Mouse (Mus musculus) forebrain, embryonic 14.5 days (tissue): Measurements from ENCODE around the gene Tmem189. TPM values are rescaled to one million over a fixed set of nuclear protein-coding genes. Genes with fewer than 3 reads are reported as not detected.

Experiments
- ATAC-seq: fragments of 200-750 bp; cut with Nextera tagmentation; 2 replicates; pipeline ENCODE4 v1.8.0; 2017; ENCODE audit warnings: mild to moderate bottlenecking, moderate library complexity
- DNase-seq: peaks from one replicate; pipeline ENCODE4 v3.0.0-alpha.2; 2015; ENCODE audit warnings: low spot score
- H3K27ac ChIP-seq: fragments of 300-500 bp; sonication (generic); 2 replicates; pipeline ENCODE4 v1.5.1; 2014; ENCODE audit warnings: low read depth, mild to moderate bottlenecking, control low read depth, low read length, moderate library complexity
- H3K27me3 ChIP-seq: fragments of 300-500 bp; sonication (generic); replicated peaks from 2 replicates; pipeline ENCODE4 v1.6.1; 2014; ENCODE audit warnings: low read length, control low read depth, mixed read lengths; ENCODE audit not compliant: control insufficient read depth, insufficient read depth
- H3K36me3 ChIP-seq: fragments of 300-500 bp; sonication (generic); 2 replicates; pipeline ENCODE4 v1.6.1; 2014; ENCODE audit warnings: low read length, control low read depth; ENCODE audit not compliant: control insufficient read depth, insufficient read depth
- H3K4me1 ChIP-seq: fragments of 300-500 bp; sonication (generic); 2 replicates; pipeline ENCODE4 v1.6.1; 2014; ENCODE audit warnings: antibody characterized with exemption, low read length, control low read depth; ENCODE audit not compliant: control insufficient read depth, insufficient read depth
- H3K4me2 ChIP-seq: fragments of 300-500 bp; sonication (generic); 2 replicates; pipeline ENCODE4 v1.6.1; 2014; ENCODE audit warnings: mild to moderate bottlenecking, control low read depth, low read length
- H3K4me3 ChIP-seq: fragments of 300-500 bp; sonication (generic); 2 replicates; pipeline ENCODE4 v1.5.1; 2014; ENCODE audit warnings: low read depth, low read length, control low read depth
- H3K9ac ChIP-seq: fragments of 300-500 bp; sonication (generic); 2 replicates; pipeline ENCODE4 v1.6.1; 2014; ENCODE audit warnings: mild to moderate bottlenecking, low read length, control low read depth, moderate library complexity
- H3K9me3 ChIP-seq: fragments of 300-500 bp; sonication (generic); replicated peaks from 2 replicates; pipeline ENCODE4 v1.6.1; 2016; ENCODE audit warnings: low read length, control low read depth, mixed read lengths; ENCODE audit not compliant: control insufficient read depth
- WGBS: fragments of 180-500 bp; shearing (Covaris S2); extraction: QIAGEN DNeasy Blood & Tissue Kit; methylation state at CpG from one replicate; pipeline ENCODE4 v1.1.7; 2014; 5-methylcytosine and 5-hydroxymethylcytosine counted together
- polyA plus RNA-seq: library from polyadenylated mRNA; unstranded; fragments of >200 nt; fragmentation: Nextera tagmentation; extraction: Ambion mirVana; gene quantifications from 2 replicates; pipeline ENCODE4 v1.2.1, GENCODE M21; 2014

Tmem189 gene
- polyA plus RNA-seq, 1 experiment from 2014 or later, result 21.3 TPM

- Histone ChIP-seq H3K9me3 (no peaks in the 10 kb centered on the region), H3K9ac (no peak overlapping the region), H3K4me3 (peak overlapping the region; percentile 60; the same call in 1 of the 2 replicates), H3K27ac (no peak overlapping the region), H3K36me3 (no peaks in the 10 kb centered on the region), H3K4me2 (peak overlapping the region; percentile 93), H3K27me3 (peaks cover 29% of the 10 kb centered on the region), H3K4me1 (peaks cover 8% of the 10 kb centered on the region)
- no peak for DNase-seq
- 19% methylated on average over 12 of the region's 12 CpGs for WGBS
- peak; percentile 36 for ATAC-seq
These were observed 1.5 kb downstream of the Tmem189 start for GRCm38 (mm10) chr2:167688126-167688497.

GRCm38 (mm10) chr2:167687651-167688101 is 1.9 kb downstream of the Tmem189 start:
- peaks cover 8% of the 10 kb centered on the region for H3K4me1 ChIP-seq
- 54% methylated on average over 11 of the region's 11 CpGs for WGBS
- no peak for DNase-seq
- no peak overlapping the region for H3K9ac ChIP-seq
- ATAC-seq, result no peak
- no peaks in the 10 kb centered on the region for H3K36me3 ChIP-seq
- H3K4me2 ChIP-seq, result no peak overlapping the region
- H3K27me3 ChIP-seq, result peaks cover 29% of the 10 kb centered on the region
- no peaks in the 10 kb centered on the region for H3K9me3 ChIP-seq
- H3K4me3 ChIP-seq, result no peak overlapping the region
- H3K27ac ChIP-seq, result no peak overlapping the region

- Histone ChIP-seq H3K4me3 (no peak overlapping the region), H3K4me1 (peaks cover 8% of the 10 kb centered on the region), H3K4me2 (no peak overlapping the region), H3K9ac (no peak overlapping the region), H3K36me3 (no peaks in the 10 kb centered on the region), H3K27ac (no peak overlapping the region), H3K27me3 (peaks cover 29% of the 10 kb centered on the region), H3K9me3 (no peaks in the 10 kb centered on the region)
- DNase-seq (no peak), ATAC-seq (no peak)
- WGBS, result 86% methylated on average over 4 of the region's 4 CpGs
These were observed 2.4 kb downstream of the Tmem189 start for GRCm38 (mm10) chr2:167687250-167687586.

- H3K4me1 ChIP-seq, result peaks cover 8% of the 10 kb centered on the region
- no peak overlapping the region for H3K9ac ChIP-seq
- H3K4me3 ChIP-seq, result no peak overlapping the region
- no peaks in the 10 kb centered on the region for H3K9me3 ChIP-seq
- H3K27ac ChIP-seq, result no peak overlapping the region
- ATAC-seq (no peak), DNase-seq (no peak)
- 78% methylated on average over 16 of the region's 16 CpGs for WGBS
- peaks cover 29% of the 10 kb centered on the region for H3K27me3 ChIP-seq
- H3K36me3 ChIP-seq, result no peaks in the 10 kb centered on the region
- H3K4me2 ChIP-seq, result no peak overlapping the region
These were observed 3.0 kb downstream of the Tmem189 start for GRCm38 (mm10) chr2:167686382-167687249.

- Histone ChIP-seq H3K9ac (no peak overlapping the region), H3K36me3 (no peaks in the 10 kb centered on the region), H3K27me3 (peaks cover 23% of the 10 kb centered on the region), H3K27ac (no peak overlapping the region), H3K4me3 (no peak overlapping the region), H3K4me2 (no peak overlapping the region), H3K4me1 (peaks cover 8% of the 10 kb centered on the region), H3K9me3 (no peaks in the 10 kb centered on the region)
- 81% methylated on average over 3 of the region's 3 CpGs for WGBS
- ATAC-seq (no peak), DNase-seq (no peak)
These were observed 3.8 kb downstream of the Tmem189 start for GRCm38 (mm10) chr2:167685865-167686264.

- H3K9me3 ChIP-seq, result no peaks in the 10 kb centered on the region
- peaks cover 17% of the 10 kb centered on the region for H3K27me3 ChIP-seq
- WGBS, result 7% methylated on average over 8 of the region's 8 CpGs
- no peak overlapping the region for H3K4me2 ChIP-seq
- no peak overlapping the region for H3K27ac ChIP-seq
- ATAC-seq (peak; percentile 21; the same call in 1 of the 2 replicates), DNase-seq (peak; percentile 95)
- no peak overlapping the region for H3K4me3 ChIP-seq
- H3K9ac ChIP-seq, result no peak overlapping the region
- no peaks in the 10 kb centered on the region for H3K36me3 ChIP-seq
- H3K4me1 ChIP-seq, result peaks cover 8% of the 10 kb centered on the region
These were observed 4.5 kb downstream of the Tmem189 start for GRCm38 (mm10) chr2:167685137-167685536.

GRCm38 (mm10) chr2:167683721-167684120 is 5.9 kb downstream of the Tmem189 start:
- Histone ChIP-seq H3K27me3 (peaks cover 3% of the 10 kb centered on the region; the same call in 1 of the 2 replicates), H3K9me3 (no peaks in the 10 kb centered on the region), H3K4me2 (no peak overlapping the region), H3K4me1 (no peaks in the 10 kb centered on the region), H3K27ac (no peak overlapping the region), H3K9ac (no peak overlapping the region), H3K36me3 (no peaks in the 10 kb centered on the region), H3K4me3 (no peak overlapping the region)
- DNase-seq, result no peak
- WGBS, result 76% methylated on average over 3 of the region's 3 CpGs
- ATAC-seq, result no peak

- H3K27ac ChIP-seq, result no peak overlapping the region
- no peak overlapping the region for H3K4me2 ChIP-seq
- H3K9me3 ChIP-seq, result no peaks in the 10 kb centered on the region
- H3K4me3 ChIP-seq, result no peak overlapping the region
- WGBS, result 54% methylated on average over 5 of the region's 5 CpGs
- DNase-seq (peak; percentile 55), ATAC-seq (no peak)
- H3K9ac ChIP-seq, result no peak overlapping the region
- no peaks in the 10 kb centered on the region for H3K36me3 ChIP-seq
- no peaks in the 10 kb centered on the region for H3K4me1 ChIP-seq
- H3K27me3 ChIP-seq, result no peaks in the 10 kb centered on the region
These were observed 9.0 kb downstream of the Tmem189 start for GRCm38 (mm10) chr2:167680657-167681056.

GRCm38 (mm10) chr2:167679902-167680430 is 9.7 kb downstream of the Tmem189 start:
- no peaks in the 10 kb centered on the region for H3K4me1 ChIP-seq
- no peak overlapping the region for H3K9ac ChIP-seq
- peak; percentile 78 for ATAC-seq
- H3K4me2 ChIP-seq, result no peak overlapping the region
- no peaks in the 10 kb centered on the region for H3K27me3 ChIP-seq
- no peak overlapping the region for H3K27ac ChIP-seq
- no peak overlapping the region for H3K4me3 ChIP-seq
- no peaks in the 10 kb centered on the region for H3K36me3 ChIP-seq
- peak; percentile 84 for DNase-seq
- no peaks in the 10 kb centered on the region for H3K9me3 ChIP-seq
- WGBS, result 2% methylated on average over 13 of the region's 13 CpGs
